Mouse (Mus musculus): ENCODE data around the gene Iqschfp.

GRCm38 (mm10) chr3:68675216-68675835 lies 783.3 kb downstream of the Iqschfp start:
- TF ChIP-seq POLR2A (IDR thresholded peaks at IDR 0.05; ENCODE audit: control insufficient read depth, low read depth, low read length) (no peak), CTCF (IDR thresholded peaks at IDR 0.05; ENCODE audit: control insufficient read depth, insufficient read depth, insufficient replicate concordance, low read depth, low read length) (no peak)
